Mouse (Mus musculus) kidney, embryonic 16.5 days (tissue): ENCODE results near the gene Psmb9. TPM values are rescaled to one million over a fixed set of nuclear protein-coding genes. Genes with fewer than 3 reads are reported as not detected.
A peak's percentile ranks its signal among the peaks of the same experiment; 100 is the strongest.

ENCODE experiments used
- ATAC-seq: fragments of 200-750 bp; cut with Nextera tagmentation; 2 replicates; pipeline ENCODE4 v1.8.0; 2017; ENCODE audit warnings: moderate TSS enrichment; ENCODE audit not compliant: low FRiP score, low TSS enrichment
- H3K27ac ChIP-seq: fragments of 300-500 bp; sonication (generic); 2 replicates; pipeline ENCODE4 v1.5.1; 2014; ENCODE audit warnings: low read length
- H3K27me3 ChIP-seq: fragments of 300-500 bp; sonication (generic); 2 replicates; pipeline ENCODE4 v1.6.1; 2014; ENCODE audit warnings: low read length, control low read depth, mixed read lengths; ENCODE audit not compliant: insufficient read depth
- H3K36me3 ChIP-seq: fragments of 300-500 bp; sonication (generic); 2 replicates; pipeline ENCODE4 v1.6.1; 2014; ENCODE audit warnings: low read length, control low read depth, mixed read lengths; ENCODE audit not compliant: insufficient read depth
- H3K4me1 ChIP-seq: fragments of 300-500 bp; sonication (generic); 2 replicates; pipeline ENCODE4 v1.6.1; 2014; ENCODE audit warnings: low read length, control low read depth, mixed read lengths; ENCODE audit not compliant: insufficient read depth
- H3K4me2 ChIP-seq: fragments of 300-500 bp; sonication (generic); replicated peaks from 2 replicates; pipeline ENCODE4 v1.6.1; 2014; ENCODE audit warnings: low read depth, low read length
- H3K4me3 ChIP-seq: fragments of 300-500 bp; sonication (generic); 2 replicates; pipeline ENCODE4 v1.5.1; 2014; ENCODE audit warnings: mild to moderate bottlenecking, low read length
- H3K9ac ChIP-seq: fragments of 300-500 bp; sonication (generic); replicated peaks from 2 replicates; pipeline ENCODE4 v1.6.1; 2014; ENCODE audit warnings: low read length
- H3K9me3 ChIP-seq: fragments of 300-500 bp; sonication (generic); 2 replicates; pipeline ENCODE4 v1.6.1; 2016; ENCODE audit warnings: low read length, control low read depth
- WGBS: fragments of 180-500 bp; shearing (Covaris S2); extraction: QIAGEN DNeasy Blood & Tissue Kit; methylation state at CpG from one replicate; pipeline ENCODE4 v1.1.7; 2014; 5-methylcytosine and 5-hydroxymethylcytosine counted together
- polyA plus RNA-seq: library from polyadenylated mRNA; unstranded; fragments of >200 nt; fragmentation: Nextera tagmentation; extraction: Ambion mirVana; gene quantifications from 2 replicates; pipeline ENCODE4 v1.2.1, GENCODE M21; 2015

Gene Psmb9
- polyA plus RNA-seq, 1 experiment from 2014 or later, result 2.4 TPM

DNA sequence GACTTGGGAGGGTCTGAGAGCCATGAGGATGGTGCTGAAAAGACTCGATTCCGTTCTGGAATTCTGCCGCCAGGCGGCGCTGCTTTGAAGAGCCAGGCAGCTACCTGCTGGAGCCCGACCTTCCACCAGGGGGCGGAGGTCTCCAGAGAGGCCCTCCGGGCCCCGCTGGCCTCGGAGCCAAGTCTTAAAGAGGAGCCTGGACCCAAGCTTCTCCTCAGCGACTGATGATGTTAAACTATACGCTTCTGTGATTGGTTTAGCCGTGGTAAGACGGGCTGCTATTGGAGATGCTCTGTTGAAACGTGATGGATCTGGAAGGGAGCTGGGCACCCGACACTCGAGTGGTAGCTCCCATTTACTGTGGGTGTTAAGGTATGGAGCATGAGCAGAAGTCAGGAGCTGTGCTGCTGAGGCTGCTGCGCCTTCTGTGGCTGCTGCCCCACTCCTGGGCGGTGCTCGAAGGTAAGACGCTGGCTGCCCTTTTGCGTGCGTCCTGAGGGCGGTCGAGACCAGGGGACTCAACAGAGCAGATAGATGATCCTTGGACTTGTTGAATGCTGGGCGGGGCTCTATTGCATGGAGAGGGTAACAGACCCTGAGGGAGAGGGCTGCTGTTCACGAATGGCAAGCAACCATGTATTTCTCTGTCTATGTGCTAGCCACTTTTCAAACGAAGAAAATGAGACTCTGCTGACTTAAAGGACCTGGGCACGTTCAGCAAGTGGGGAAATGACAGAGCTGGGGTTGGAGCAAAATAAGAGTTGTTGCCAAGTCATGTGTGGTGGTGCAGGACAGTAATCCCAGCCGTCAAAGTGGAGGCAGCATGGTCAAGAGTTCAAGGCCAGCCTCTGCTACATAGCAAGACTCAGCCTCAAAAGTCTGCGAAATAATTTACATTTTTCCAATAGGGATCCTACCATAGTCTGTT lies 52.0 kb downstream of the Psmb9 start:
- H3K9me3 ChIP-seq, result no peaks in the 10 kb centered on the region
- H3K27ac ChIP-seq, result 0 out of 2 replicates have a peak overlapping the region, but pooled peaks have one; percentile 28
- 6% methylated on average over 31 of the region's 31 CpGs for WGBS
- H3K36me3 ChIP-seq, result no peaks in the 10 kb centered on the region
- H3K4me2 ChIP-seq, result peak overlapping the region; percentile 80
- H3K9ac ChIP-seq, result peak overlapping the region; percentile 54
- peak; percentile 98 for ATAC-seq
- H3K4me1 ChIP-seq, result peaks cover 23% of the 10 kb centered on the region; the same call in 1 of the 2 replicates
- peak overlapping the region; percentile 45 for H3K4me3 ChIP-seq
- peaks cover 13% of the 10 kb centered on the region for H3K27me3 ChIP-seq

DNA sequence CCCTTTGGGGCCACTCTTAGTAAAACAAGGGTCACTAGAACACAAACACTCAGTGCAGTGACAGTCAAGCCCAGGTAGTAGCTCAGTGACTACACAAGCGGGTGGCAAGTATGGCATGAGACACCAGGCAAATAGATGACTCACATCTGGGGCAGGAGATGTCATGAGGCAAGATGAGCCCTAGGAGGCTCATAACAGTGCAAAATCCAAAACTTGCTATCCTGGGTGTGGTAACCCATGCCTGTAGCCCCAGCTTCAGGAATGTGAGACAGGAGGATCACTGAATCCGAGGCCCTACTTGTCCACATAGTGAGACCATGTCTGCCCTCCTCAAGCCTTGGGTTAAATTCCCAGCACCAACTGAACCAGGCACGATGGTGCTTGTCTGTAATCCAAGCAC lies 53.1 kb downstream of the Psmb9 start:
- Histone ChIP-seq H3K4me2 (no peak overlapping the region), H3K27me3 (peaks cover 13% of the 10 kb centered on the region), H3K36me3 (no peaks in the 10 kb centered on the region), H3K4me3 (no peak overlapping the region), H3K9ac (no peak overlapping the region), H3K9me3 (no peaks in the 10 kb centered on the region), H3K27ac (no peak overlapping the region), H3K4me1 (peaks cover 18% of the 10 kb centered on the region; the same call in 1 of the 2 replicates)
- 80% methylated on average over 3 of the region's 3 CpGs for WGBS
- ATAC-seq, result no peak

DNA sequence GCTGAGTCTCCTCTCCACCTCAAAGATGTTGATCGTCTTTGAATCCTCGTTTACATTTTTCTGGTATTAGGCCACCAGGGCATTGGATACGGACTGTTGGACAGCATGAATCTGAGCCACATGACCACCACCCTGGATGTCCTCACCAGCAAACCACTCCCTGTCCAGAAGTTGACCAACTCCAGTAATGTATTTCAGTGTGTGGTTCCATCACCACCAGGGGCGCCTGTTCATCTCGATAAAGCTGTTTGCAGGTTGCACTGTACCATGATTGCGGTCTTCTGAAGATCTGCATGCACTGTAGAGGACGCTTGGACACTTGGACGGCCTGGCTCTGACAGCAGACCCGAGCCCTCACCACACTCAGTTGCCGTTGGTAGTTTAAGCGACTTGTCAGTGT lies 54.3 kb downstream of the Psmb9 start:
- no peak overlapping the region for H3K4me3 ChIP-seq
- WGBS, result 76% methylated on average over 11 of the region's 11 CpGs
- H3K4me1 ChIP-seq, result peaks cover 23% of the 10 kb centered on the region
- H3K36me3 ChIP-seq, result no peaks in the 10 kb centered on the region
- no peaks in the 10 kb centered on the region for H3K9me3 ChIP-seq
- no peak for ATAC-seq
- no peak overlapping the region for H3K27ac ChIP-seq
- no peak overlapping the region for H3K9ac ChIP-seq
- H3K27me3 ChIP-seq, result peaks cover 4% of the 10 kb centered on the region
- H3K4me2 ChIP-seq, result no peak overlapping the region

Other genes starting within 250 kb of the Psmb9 start
- gene Pfdn6, start 247.4 kb downstream of the Psmb9 start, polyA plus RNA-seq, result 168 and 174 TPM in 2 replicates
- gene Wdr46, start 247.1 kb downstream of the Psmb9 start, polyA plus RNA-seq, result 32.7 and 37.7 TPM in 2 replicates
- 6.2 and 6.9 TPM in 2 replicates for gene B3galt4, start 236.3 kb downstream of the Psmb9 start, polyA plus RNA-seq
- gene Vps52, start 232.0 kb downstream of the Psmb9 start, polyA plus RNA-seq, result 51.9 and 54.7 TPM in 2 replicates
- gene Rps18, start 231.8 kb downstream of the Psmb9 start, polyA plus RNA-seq, result 1,660 and 1,786 TPM in 2 replicates
- gene H2-K1, start 187.4 kb downstream of the Psmb9 start, polyA plus RNA-seq, result 31.5 and 32.7 TPM in 2 replicates
- gene Ring1, start 163.1 kb downstream of the Psmb9 start, polyA plus RNA-seq, result 14.7 and 18.7 TPM in 2 replicates
- 52.9 and 54.0 TPM in 2 replicates for gene H2-Ke6, start 159.7 kb downstream of the Psmb9 start, polyA plus RNA-seq
- gene Slc39a7, start 156.1 kb downstream of the Psmb9 start, polyA plus RNA-seq, result 227 and 231 TPM in 2 replicates
- 52.7 and 56.7 TPM in 2 replicates for gene Rxrb, start 156.0 kb downstream of the Psmb9 start, polyA plus RNA-seq
- gene Col11a2, start 148.3 kb downstream of the Psmb9 start, polyA plus RNA-seq, result 3.2 and 3.7 TPM in 2 replicates
- 0.52 and 0.82 TPM in 2 replicates for gene H2-Oa, start 95.4 kb downstream of the Psmb9 start, polyA plus RNA-seq
- gene H2-DMa, start 68.2 kb downstream of the Psmb9 start, polyA plus RNA-seq, result 18.3 and 19.0 TPM in 2 replicates
- 117 and 134 TPM in 2 replicates for gene Brd2, start 65.1 kb downstream of the Psmb9 start, polyA plus RNA-seq
- gene H2-DMb2, start 44.5 kb downstream of the Psmb9 start, polyA plus RNA-seq, result 24.5 and 30.3 TPM in 2 replicates
- gene H2-DMb1, start 34.7 kb downstream of the Psmb9 start, polyA plus RNA-seq, result 7.2 and 8.6 TPM in 2 replicates
- gene Tap1, start 211 bp downstream of the Psmb9 start, polyA plus RNA-seq, result 4.7 and 5.5 TPM in 2 replicates
- 6.4 and 7.2 TPM in 2 replicates for gene Psmb8, start 10.0 kb upstream of the Psmb9 start, polyA plus RNA-seq
- 5.2 and 5.8 TPM in 2 replicates for gene Tap2, start 15.8 kb upstream of the Psmb9 start, polyA plus RNA-seq
- 0.14 and 0.27 TPM in 2 replicates for gene H2-Ob, start 51.1 kb upstream of the Psmb9 start, polyA plus RNA-seq
- 31.6 and 37.9 TPM in 2 replicates for gene H2-Ab1, start 69.9 kb upstream of the Psmb9 start, polyA plus RNA-seq
- 2.6 and 3.3 TPM in 2 replicates for gene H2-Aa, start 100.1 kb upstream of the Psmb9 start, polyA plus RNA-seq
- gene H2-Eb1, start 118.1 kb upstream of the Psmb9 start, polyA plus RNA-seq, result 7.8 and 8.4 TPM in 2 replicates
- gene H2-Eb2, start 137.9 kb upstream of the Psmb9 start, polyA plus RNA-seq, result 0.04 TPM in 1 of 2 replicates, not detected in the other
- gene Btnl2, start 167.1 kb upstream of the Psmb9 start, polyA plus RNA-seq, result not detected in 2 replicates
- gene Btnl1, start 189.4 kb upstream of the Psmb9 start, polyA plus RNA-seq, result not detected in 2 replicates
- gene BC051142, start 211.1 kb upstream of the Psmb9 start, polyA plus RNA-seq, result 0.23 and 0.74 TPM in 2 replicates